Mouse (Mus musculus): ENCODE results near the gene Nmrk2. TPM values are rescaled to one million over a fixed set of nuclear protein-coding genes. Genes with fewer than 3 reads are reported as not detected.

Gene Nmrk2
- total RNA-seq (2023; ENCODE audit: inconsistent age) = not detected in 4 replicates

GRCm38 (mm10) chr10:81201807-81202758 is at the start of gene Nmrk2:
Gene Nmrk2 (minus strand): TSS chr10:81202051.

GRCm38 (mm10) chr10:81232580-81233225 is 30.9 kb upstream of the Nmrk2 start, which contains the start of gene Zfr2:
Gene Zfr2 (plus strand): TSS chr10:81233155.

GRCm38 (mm10) chr10:81230438-81231332 is 28.8 kb upstream of the Nmrk2 start, which contains the start of gene Atcay:
Gene Atcay (minus strand): TSS chr10:81230833.

GRCm38 (mm10) chr10:81183805-81184204 is 18.0 kb downstream of the Nmrk2 start, which contains the start of gene 4930442H23Rik:
Gene 4930442H23Rik (minus strand): TSS chr10:81183849.

GRCm38 (mm10) chr10:81182336-81183333 is 19.2 kb downstream of the Nmrk2 start, which contains the start of gene Dapk3:
Gene Dapk3 (plus strand): TSS chr10:81183005.

GRCm38 (mm10) chr10:81176466-81177271 is 25.2 kb downstream of the Nmrk2 start, which contains the start of gene Eef2:
Gene Eef2 (plus strand): TSS chr10:81176631.

GRCm38 (mm10) chr10:81167200-81168086 is 34.4 kb downstream of the Nmrk2 start, which contains the start of gene Pias4:
Gene Pias4 (minus strand): TSS chr10:81167923.

Other genes starting within 250 kb of the Nmrk2 start
- gene Gng7, start 187.1 kb downstream of the Nmrk2 start, total RNA-seq (2023; ENCODE audit: inconsistent age) = 0.19 to 0.39 TPM (median 0.22 TPM) in 3 of 4 replicates, not detected in the other
- gene Diras1, start 176.4 kb downstream of the Nmrk2 start, total RNA-seq (2023; ENCODE audit: inconsistent age) = not detected in 4 replicates
- gene Slc39a3, start 164.6 kb downstream of the Nmrk2 start, total RNA-seq (2023; ENCODE audit: inconsistent age) = 10.1 to 13.0 TPM (median 12.5 TPM) in 4 replicates
- gene Sgta, start 141.9 kb downstream of the Nmrk2 start, total RNA-seq (2023; ENCODE audit: inconsistent age) = 62.6 to 68.2 TPM (median 64.7 TPM) in 4 replicates
- gene Thop1, start 132.0 kb downstream of the Nmrk2 start, total RNA-seq (2023; ENCODE audit: inconsistent age) = 17.0 to 20.3 TPM (median 17.5 TPM) in 4 replicates
- not detected in 4 replicates for gene Creb3l3, start 103.2 kb downstream of the Nmrk2 start, total RNA-seq (2023; ENCODE audit: inconsistent age)
- gene Map2k2, start 96.1 kb downstream of the Nmrk2 start, total RNA-seq (2023; ENCODE audit: inconsistent age) = 129 to 154 TPM (median 146 TPM) in 4 replicates
- 96.3 to 108 TPM (median 102 TPM) in 4 replicates for gene Zbtb7a, start 66.8 kb downstream of the Nmrk2 start, total RNA-seq (2023; ENCODE audit: inconsistent age)
- 56.6 to 67.0 TPM (median 64.0 TPM) in 4 replicates for gene Pias4, start 34.1 kb downstream of the Nmrk2 start, total RNA-seq (2023; ENCODE audit: inconsistent age)
- gene Eef2, start 25.4 kb downstream of the Nmrk2 start, total RNA-seq (2023; ENCODE audit: inconsistent age) = 2,010 to 2,056 TPM (median 2,036 TPM) in 4 replicates
- 75.8 to 91.0 TPM (median 85.2 TPM) in 4 replicates for gene Dapk3, start 19.0 kb downstream of the Nmrk2 start, total RNA-seq (2023; ENCODE audit: inconsistent age)
- not detected in 4 replicates for gene 4930442H23Rik, start 18.2 kb downstream of the Nmrk2 start, total RNA-seq (2023; ENCODE audit: inconsistent age)
- not detected in 4 replicates for gene Atcay, start 28.8 kb upstream of the Nmrk2 start, total RNA-seq (2023; ENCODE audit: inconsistent age)
- 2.6 to 7.2 TPM (median 4.5 TPM) in 4 replicates for gene Zfr2, start 31.1 kb upstream of the Nmrk2 start, total RNA-seq (2023; ENCODE audit: inconsistent age)
- gene Matk, start 50.9 kb upstream of the Nmrk2 start, total RNA-seq (2023; ENCODE audit: inconsistent age) = 22.2 to 31.3 TPM (median 26.5 TPM) in 4 replicates
- gene Mrpl54, start 64.9 kb upstream of the Nmrk2 start, total RNA-seq (2023; ENCODE audit: inconsistent age) = 128 to 138 TPM (median 136 TPM) in 4 replicates
- 41.2 to 44.0 TPM (median 42.6 TPM) in 4 replicates for gene Apba3, start 64.9 kb upstream of the Nmrk2 start, total RNA-seq (2023; ENCODE audit: inconsistent age)
- gene Tjp3, start 89.5 kb upstream of the Nmrk2 start, total RNA-seq (2023; ENCODE audit: inconsistent age) = 12.7 to 18.0 TPM (median 17.5 TPM) in 4 replicates
- 150 to 166 TPM (median 155 TPM) in 4 replicates for gene Pip5k1c, start 90.9 kb upstream of the Nmrk2 start, total RNA-seq (2023; ENCODE audit: inconsistent age)
- 45.1 to 49.2 TPM (median 46.9 TPM) in 4 replicates for gene Cactin, start 119.1 kb upstream of the Nmrk2 start, total RNA-seq (2023; ENCODE audit: inconsistent age)
- 3.0 to 4.6 TPM (median 3.8 TPM) in 4 replicates for gene Tbxa2r, start 126.7 kb upstream of the Nmrk2 start, total RNA-seq (2023; ENCODE audit: inconsistent age)
- gene Gipc3, start 141.2 kb upstream of the Nmrk2 start, total RNA-seq (2023; ENCODE audit: inconsistent age) = 0.42 to 1.0 TPM (median 0.82 TPM) in 4 replicates
- gene Hmg20b, start 148.4 kb upstream of the Nmrk2 start, total RNA-seq (2023; ENCODE audit: inconsistent age) = 64.5 to 77.9 TPM (median 72.9 TPM) in 4 replicates
- 9.2 to 15.5 TPM (median 12.6 TPM) in 4 replicates for gene Mfsd12, start 155.4 kb upstream of the Nmrk2 start, total RNA-seq (2023; ENCODE audit: inconsistent age)
- 5.8 to 7.9 TPM (median 7.7 TPM) in 4 replicates for gene 4930404N11Rik, start 163.8 kb upstream of the Nmrk2 start, total RNA-seq (2023; ENCODE audit: inconsistent age)
- 38.8 to 48.3 TPM (median 46.2 TPM) in 4 replicates for gene Fzr1, start 176.5 kb upstream of the Nmrk2 start, total RNA-seq (2023; ENCODE audit: inconsistent age)
- gene Dohh, start 182.4 kb upstream of the Nmrk2 start, total RNA-seq (2023; ENCODE audit: inconsistent age) = 33.2 to 44.7 TPM (median 38.4 TPM) in 4 replicates
- 1.4 to 2.8 TPM (median 1.9 TPM) in 4 replicates for gene Gm48551, start 182.4 kb upstream of the Nmrk2 start, total RNA-seq (2023; ENCODE audit: inconsistent age)
- 1.8 to 11.0 TPM (median 4.5 TPM) in 4 replicates for gene Gm48552, start 187.0 kb upstream of the Nmrk2 start, total RNA-seq (2023; ENCODE audit: inconsistent age)
- 4.3 to 7.4 TPM (median 6.4 TPM) in 4 replicates for gene Smim24, start 191.0 kb upstream of the Nmrk2 start, total RNA-seq (2023; ENCODE audit: inconsistent age)